Mouse (Mus musculus): ENCODE results near the gene Fam53b. TPM values are rescaled to one million over a fixed set of nuclear protein-coding genes. Genes with fewer than 3 reads are reported as not detected.
A peak's percentile ranks its signal among the peaks of the same experiment; 100 is the strongest.

Gene Fam53b
- total RNA-seq, 2 experiments from 2014 or later, result 71.7 to 73.5 TPM

- no peak for DNase-seq (ENCODE audit: low spot score in 2 of 2)
Measured at GRCm38 (mm10) chr7:132767999-132768370, 45.7 kb downstream of the Fam53b start.

- DNase-seq (ENCODE audit: low spot score in 2 of 2), result no peak
Measured at GRCm38 (mm10) chr7:132767233-132767998, 46.3 kb downstream of the Fam53b start.

- DNase-seq (ENCODE audit: low spot score in 2 of 2), result no peak
Measured at GRCm38 (mm10) chr7:132766235-132766871, 47.3 kb downstream of the Fam53b start.

- DNase-seq (ENCODE audit: low spot score in 2 of 2), result no peak
Measured at GRCm38 (mm10) chr7:132765629-132766186, 48.0 kb downstream of the Fam53b start.

GRCm38 (mm10) chr7:132764896-132765491 is 48.7 kb downstream of the Fam53b start:
- no peak for DNase-seq (ENCODE audit: low spot score in 2 of 2)

GRCm38 (mm10) chr7:132764314-132764713 is 49.4 kb downstream of the Fam53b start:
- no peak for DNase-seq (ENCODE audit: low spot score in 2 of 2)

- no peak for DNase-seq (ENCODE audit: low spot score in 2 of 2)
Measured at GRCm38 (mm10) chr7:132763911-132764310, 49.8 kb downstream of the Fam53b start.

GRCm38 (mm10) chr7:132763351-132763750 is 50.3 kb downstream of the Fam53b start:
- DNase-seq (ENCODE audit: low spot score in 2 of 2), result peak; percentile 60 to 70

- DNase-seq (ENCODE audit: low spot score in 2 of 2), result no peak
Measured at GRCm38 (mm10) chr7:132761409-132761808, 52.3 kb downstream of the Fam53b start.

GRCm38 (mm10) chr7:132760589-132761180 is 53.0 kb downstream of the Fam53b start:
- no peak for DNase-seq (ENCODE audit: low spot score in 2 of 2)

- DNase-seq (ENCODE audit: low spot score in 2 of 2), result no peak
Measured at GRCm38 (mm10) chr7:132759926-132760325, 53.8 kb downstream of the Fam53b start.

- no peak for DNase-seq (ENCODE audit: low spot score in 2 of 2)
Measured at GRCm38 (mm10) chr7:132759405-132759891, 54.2 kb downstream of the Fam53b start.

GRCm38 (mm10) chr7:132758875-132759274 is 54.8 kb downstream of the Fam53b start:
- DNase-seq (ENCODE audit: low spot score in 2 of 2), result no peak

- no peak for DNase-seq (ENCODE audit: low spot score in 2 of 2)
Measured at GRCm38 (mm10) chr7:132756325-132756724, 57.4 kb downstream of the Fam53b start.

- DNase-seq (ENCODE audit: low spot score in 2 of 2), result no peak
Measured at GRCm38 (mm10) chr7:132754389-132754750, 59.3 kb downstream of the Fam53b start.

- DNase-seq (ENCODE audit: low spot score in 2 of 2), result no peak
Measured at GRCm38 (mm10) chr7:132753518-132754388, 59.9 kb downstream of the Fam53b start.

- no peak for DNase-seq (ENCODE audit: low spot score in 2 of 2)
Measured at GRCm38 (mm10) chr7:132751716-132752115, 62.0 kb downstream of the Fam53b start.

- no peak for DNase-seq (ENCODE audit: low spot score in 2 of 2)
Measured at GRCm38 (mm10) chr7:132749504-132749903, 64.2 kb downstream of the Fam53b start.

GRCm38 (mm10) chr7:132748076-132748769 is 65.5 kb downstream of the Fam53b start:
- no peak for DNase-seq (ENCODE audit: low spot score in 2 of 2)

- DNase-seq (ENCODE audit: low spot score in 2 of 2), result no peak
Measured at GRCm38 (mm10) chr7:132747096-132747495, 66.6 kb downstream of the Fam53b start.
